Mouse (Mus musculus): Measurements from ENCODE around the gene Dcaf15. TPM values are rescaled to one million over a fixed set of nuclear protein-coding genes. Genes with fewer than 3 reads are reported as not detected.

Dcaf15 gene
- polyA plus RNA-seq, 1 experiment = 28.7 TPM

DNA sequence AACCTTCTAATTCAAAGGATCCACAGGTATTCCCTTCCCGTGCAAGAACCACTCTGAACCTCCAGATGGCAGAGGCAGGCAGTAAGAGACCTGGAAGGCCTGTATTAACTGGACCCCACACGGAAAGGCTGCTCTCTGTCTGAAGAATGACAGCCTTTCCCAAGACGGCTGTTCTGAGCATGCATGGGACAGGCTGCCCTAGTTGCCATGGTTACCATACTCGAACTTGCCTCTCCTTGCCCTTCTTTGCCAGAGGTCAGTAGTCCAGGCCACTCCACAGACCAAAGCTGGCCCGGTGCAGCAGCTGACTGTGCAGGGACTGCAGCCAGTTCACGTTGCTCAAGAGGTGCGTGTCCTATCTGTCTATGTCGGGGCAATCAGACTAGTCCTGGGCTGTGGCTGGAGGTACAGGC is 20.7 kb downstream of the Dcaf15 start:
- Histone ChIP-seq H3K36me3 (replicated peaks; ENCODE audit: low read length) (peaks cover 98% of the 10 kb centered on the region), H3K4me3 (replicated peaks) (no peak overlapping the region)
- TF ChIP-seq FLI1 (IDR thresholded peaks at IDR 0.05; ENCODE audit: low read length) (no peak), GATA1 (IDR thresholded peaks at IDR 0.05; ENCODE audit: borderline replicate concordance, low read length) (no peak)

DNA sequence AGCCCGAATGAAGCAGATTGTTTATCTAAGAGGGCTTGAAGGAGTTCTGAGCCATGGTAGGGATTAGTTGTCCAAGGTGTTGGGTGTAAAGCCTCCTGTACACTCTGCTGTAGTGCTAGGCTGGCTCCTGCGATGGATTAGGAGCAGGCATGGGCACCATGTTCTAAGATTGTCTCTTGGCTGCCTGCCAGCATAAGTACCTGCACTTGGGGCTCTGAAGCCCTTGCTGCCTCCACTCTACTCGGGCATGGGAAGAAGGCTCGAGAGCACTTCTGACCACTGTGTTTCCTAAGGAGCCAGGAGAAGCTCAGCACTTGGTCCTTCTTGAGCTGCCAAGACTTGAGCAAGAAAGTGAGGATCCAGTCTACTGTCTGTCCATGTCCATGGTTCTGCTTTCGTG is 25.4 kb downstream of the Dcaf15 start:
- Histone ChIP-seq H3K4me1 (peaks cover 31% of the 10 kb centered on the region), H3K9me3 (no peaks in the 10 kb centered on the region), H3K36me3 (replicated peaks; ENCODE audit: low read length) (peaks cover 96% of the 10 kb centered on the region), H3K4me3 (replicated peaks) (no peak overlapping the region), H3K27me3 (replicated peaks) (no peaks in the 10 kb centered on the region)
- TF ChIP-seq FLI1 (IDR thresholded peaks at IDR 0.05; ENCODE audit: low read length) (no peak), GATA1 (IDR thresholded peaks at IDR 0.05; ENCODE audit: borderline replicate concordance, low read length) (no peak)

More for the DNA sequence above, 20.7 kb downstream of the Dcaf15 start:
- H3K4me1 ChIP-seq = peaks cover 4% of the 10 kb centered on the region; the same call in 1 of the 2 replicates
- no peaks in the 10 kb centered on the region for H3K27me3 ChIP-seq (replicated peaks)
- no peaks in the 10 kb centered on the region for H3K9me3 ChIP-seq

DNA sequence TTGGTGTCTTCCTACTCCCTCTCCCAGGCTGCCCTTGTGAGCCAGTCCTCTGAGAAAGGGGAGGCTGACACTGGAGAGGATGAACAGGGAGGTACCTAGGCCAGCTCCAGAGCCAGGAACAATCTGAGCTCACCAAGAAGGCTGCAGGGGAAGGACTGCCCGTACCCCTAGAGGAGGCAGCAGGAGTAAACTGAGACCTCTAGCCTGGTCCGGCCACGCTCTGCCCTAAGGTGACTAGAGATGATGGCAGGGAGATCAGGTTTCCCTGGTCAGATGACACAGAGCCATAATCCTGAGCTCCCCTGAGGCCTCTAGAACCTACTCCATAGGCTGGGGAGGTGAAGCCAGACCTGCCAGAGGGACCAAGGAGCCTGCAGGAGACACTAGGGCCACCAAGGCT is 27.7 kb downstream of the Dcaf15 start:
- Histone ChIP-seq H3K4me1 (peaks cover 55% of the 10 kb centered on the region), H3K4me3 (replicated peaks) (no peak overlapping the region), H3K9me3 (no peaks in the 10 kb centered on the region), H3K36me3 (replicated peaks; ENCODE audit: low read length) (peaks cover 83% of the 10 kb centered on the region), H3K27me3 (replicated peaks) (no peaks in the 10 kb centered on the region)
- TF ChIP-seq GATA1 (IDR thresholded peaks at IDR 0.05; ENCODE audit: borderline replicate concordance, low read length) (no peak), FLI1 (IDR thresholded peaks at IDR 0.05; ENCODE audit: low read length) (no peak)

DNA sequence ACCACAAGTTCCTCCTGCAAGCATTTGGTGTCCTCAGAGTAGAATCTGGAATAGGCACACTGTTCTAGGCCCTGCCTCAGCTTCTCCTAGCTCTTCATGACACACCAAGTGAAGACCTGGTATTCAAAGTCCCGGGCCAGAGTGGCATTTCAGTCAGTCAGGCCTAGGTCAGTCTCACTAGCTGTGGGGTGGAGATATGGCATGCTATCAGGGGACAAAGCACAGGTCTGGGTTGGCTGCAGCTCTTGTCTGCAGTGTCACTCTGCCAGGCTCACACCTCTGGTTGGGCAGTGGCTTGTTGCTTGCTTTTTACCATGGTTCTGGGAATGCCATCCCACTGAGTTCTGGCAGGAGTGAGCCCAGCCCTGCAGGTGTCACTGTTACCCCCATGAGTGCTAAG is 28.2 kb downstream of the Dcaf15 start:
- Histone ChIP-seq H3K9me3 (no peaks in the 10 kb centered on the region), H3K27me3 (replicated peaks) (no peaks in the 10 kb centered on the region), H3K36me3 (replicated peaks; ENCODE audit: low read length) (peaks cover 80% of the 10 kb centered on the region), H3K4me3 (replicated peaks) (no peak overlapping the region), H3K4me1 (peaks cover 59% of the 10 kb centered on the region)
- no peak for TF ChIP-seq FLI1 (IDR thresholded peaks at IDR 0.05; ENCODE audit: low read length)

DNA sequence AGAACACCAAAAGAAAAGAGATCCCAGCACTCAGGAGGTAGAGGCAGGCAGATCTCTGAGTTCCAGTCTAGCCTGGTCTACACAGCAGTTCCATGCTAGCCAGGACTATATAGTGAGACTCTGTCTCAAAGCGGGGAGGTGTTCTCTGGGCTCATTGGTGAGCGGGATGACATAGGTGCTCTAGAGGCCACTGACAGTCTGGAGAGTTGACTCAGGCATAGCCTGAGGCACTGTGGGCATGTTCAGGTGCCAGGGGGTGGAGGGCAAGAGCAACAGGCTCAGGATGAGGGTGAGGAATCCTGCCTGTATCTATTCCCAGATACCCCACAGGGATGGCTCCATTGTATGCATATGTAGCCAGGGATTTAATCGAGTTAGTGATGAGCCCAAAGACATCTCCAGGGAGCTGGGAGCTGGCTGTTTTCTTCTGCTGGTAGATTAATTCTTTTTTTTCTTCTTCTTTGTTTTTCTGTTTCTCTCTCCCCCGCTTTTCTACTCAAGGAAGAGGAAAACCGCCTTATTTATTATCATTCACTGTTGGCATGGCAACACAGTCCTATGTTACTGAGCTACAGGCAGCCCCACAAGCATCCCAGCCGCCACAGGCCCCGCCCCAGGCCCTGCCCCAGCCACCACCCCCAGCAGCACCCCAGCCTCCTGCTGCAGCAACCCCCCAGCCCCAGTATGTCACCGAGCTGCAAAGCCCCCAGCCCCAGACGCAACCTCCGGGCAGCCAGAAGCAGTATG is 31.2 kb downstream of the Dcaf15 start:
- H3K27me3 ChIP-seq (replicated peaks) = no peaks in the 10 kb centered on the region
- TF ChIP-seq FLI1 (IDR thresholded peaks at IDR 0.05; ENCODE audit: low read length) (no peak), GATA1 (IDR thresholded peaks at IDR 0.05; ENCODE audit: borderline replicate concordance, low read length) (no peak)
- no peaks in the 10 kb centered on the region for H3K9me3 ChIP-seq
- H3K4me1 ChIP-seq = peaks cover 89% of the 10 kb centered on the region
- H3K4me3 ChIP-seq (replicated peaks) = no peak overlapping the region
- peaks cover 51% of the 10 kb centered on the region for H3K36me3 ChIP-seq (replicated peaks; ENCODE audit: low read length)

DNA sequence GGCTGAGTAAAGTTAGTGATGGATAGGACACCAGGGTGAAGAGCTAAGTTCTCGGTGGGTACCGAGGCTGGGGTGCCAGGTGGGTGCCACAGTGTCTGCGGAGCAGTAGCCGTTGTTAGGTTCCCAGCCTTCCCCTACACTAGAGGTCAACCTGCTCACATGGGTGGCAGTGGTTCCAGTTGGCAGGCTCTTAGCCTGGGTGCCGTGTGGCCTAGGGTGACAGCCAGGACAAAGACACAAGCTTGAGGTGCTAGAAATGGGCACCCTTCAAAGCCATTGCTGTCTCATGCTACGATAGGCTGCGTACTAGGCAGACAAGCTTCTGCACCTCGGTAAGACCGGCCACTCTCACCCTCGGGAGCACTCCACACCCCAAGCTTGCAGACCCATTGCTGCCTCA is 32.2 kb downstream of the Dcaf15 start:
- Histone ChIP-seq H3K4me3 (replicated peaks) (peak overlapping the region; percentile 14), H3K27me3 (replicated peaks) (no peaks in the 10 kb centered on the region), H3K9me3 (no peaks in the 10 kb centered on the region), H3K36me3 (replicated peaks; ENCODE audit: low read length) (peaks cover 42% of the 10 kb centered on the region), H3K4me1 (peaks cover 98% of the 10 kb centered on the region)
- TF ChIP-seq GATA1 (IDR thresholded peaks at IDR 0.05; ENCODE audit: borderline replicate concordance, low read length) (no peak), FLI1 (IDR thresholded peaks at IDR 0.05; ENCODE audit: low read length) (no peak)

DNA sequence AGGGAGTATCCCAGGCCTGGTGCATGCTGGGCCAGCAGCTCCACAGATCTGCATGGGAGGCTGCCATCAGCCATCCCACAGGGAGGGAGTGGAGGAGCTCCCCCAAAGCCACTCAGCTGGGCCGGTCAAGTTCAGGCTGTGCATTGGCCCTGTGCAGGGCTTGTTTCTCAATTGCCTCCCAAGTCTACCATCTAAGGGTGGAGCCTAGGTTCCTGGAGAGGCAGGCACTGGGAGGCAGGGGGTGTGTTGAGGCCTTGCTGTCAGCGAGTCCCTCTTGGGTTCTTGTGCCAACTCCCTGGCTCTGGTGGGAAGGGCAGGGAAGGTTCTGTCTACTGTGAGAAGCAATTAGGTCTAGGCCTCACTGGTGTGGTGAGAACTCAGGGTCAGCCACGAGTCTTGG is 32.6 kb downstream of the Dcaf15 start:
- H3K4me3 ChIP-seq (replicated peaks) = peak overlapping the region; percentile 2
- H3K36me3 ChIP-seq (replicated peaks; ENCODE audit: low read length) = peaks cover 38% of the 10 kb centered on the region
- H3K27me3 ChIP-seq (replicated peaks) = no peaks in the 10 kb centered on the region
- peaks cover 94% of the 10 kb centered on the region for H3K4me1 ChIP-seq
- H3K9me3 ChIP-seq = no peaks in the 10 kb centered on the region
- TF ChIP-seq GATA1 (IDR thresholded peaks at IDR 0.05; ENCODE audit: borderline replicate concordance, low read length) = no peak
- TF ChIP-seq FLI1 (IDR thresholded peaks at IDR 0.05; ENCODE audit: low read length) = no peak

DNA sequence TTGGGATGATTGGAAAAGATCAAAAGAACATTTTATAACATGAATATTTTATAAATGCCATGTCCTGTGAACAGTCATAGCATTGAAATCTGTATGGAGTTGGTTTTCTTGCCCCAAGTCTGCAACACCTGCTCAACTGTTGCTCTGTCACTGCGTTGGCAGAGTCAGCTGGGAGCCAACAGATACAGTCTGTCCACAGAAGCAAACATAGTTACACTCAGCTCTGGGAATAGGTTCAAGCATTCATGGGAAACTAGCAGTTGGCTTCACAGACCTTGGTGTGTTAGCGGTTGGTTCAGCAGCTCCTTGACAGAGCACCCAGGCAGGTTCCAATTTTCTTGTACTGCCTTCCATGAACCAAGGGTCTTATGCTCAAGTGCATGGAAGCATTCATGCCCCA is 33.9 kb downstream of the Dcaf15 start:
- no peaks in the 10 kb centered on the region for H3K27me3 ChIP-seq (replicated peaks)
- H3K4me1 ChIP-seq = peaks cover 82% of the 10 kb centered on the region
- H3K9me3 ChIP-seq = no peaks in the 10 kb centered on the region
- TF ChIP-seq FLI1 (IDR thresholded peaks at IDR 0.05; ENCODE audit: low read length) (no peak), GATA1 (IDR thresholded peaks at IDR 0.05; ENCODE audit: borderline replicate concordance, low read length) (no peak)
- peaks cover 26% of the 10 kb centered on the region for H3K36me3 ChIP-seq (replicated peaks; ENCODE audit: low read length)
- no peak overlapping the region for H3K4me3 ChIP-seq (replicated peaks)

DNA sequence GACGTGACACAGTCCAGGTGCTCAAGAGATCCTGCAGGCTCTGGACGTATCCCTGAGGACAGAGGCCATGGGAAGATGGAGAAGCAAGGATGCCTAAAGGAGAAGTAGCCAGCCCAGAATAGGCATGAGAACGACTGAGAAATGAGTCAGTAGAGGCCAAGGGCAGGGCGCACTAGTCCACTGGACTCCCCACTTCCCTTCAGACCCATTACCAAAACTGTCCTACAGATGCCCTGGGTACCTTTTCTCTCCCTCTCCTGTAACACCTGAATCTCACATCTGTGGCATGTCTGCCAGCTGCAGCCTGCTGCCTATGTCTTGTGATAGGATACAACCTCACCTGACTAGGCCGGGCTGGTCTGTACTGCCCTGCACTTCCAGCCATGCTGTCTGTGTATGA is 34.3 kb downstream of the Dcaf15 start:
- TF ChIP-seq GATA1 (IDR thresholded peaks at IDR 0.05; ENCODE audit: borderline replicate concordance, low read length) (no peak), FLI1 (IDR thresholded peaks at IDR 0.05; ENCODE audit: low read length) (no peak)
- peak overlapping the region; percentile 40 for H3K4me3 ChIP-seq (replicated peaks)
- no peaks in the 10 kb centered on the region for H3K27me3 ChIP-seq (replicated peaks)
- H3K36me3 ChIP-seq (replicated peaks; ENCODE audit: low read length) = peaks cover 22% of the 10 kb centered on the region
- H3K4me1 ChIP-seq = peaks cover 82% of the 10 kb centered on the region
- no peaks in the 10 kb centered on the region for H3K9me3 ChIP-seq

DNA sequence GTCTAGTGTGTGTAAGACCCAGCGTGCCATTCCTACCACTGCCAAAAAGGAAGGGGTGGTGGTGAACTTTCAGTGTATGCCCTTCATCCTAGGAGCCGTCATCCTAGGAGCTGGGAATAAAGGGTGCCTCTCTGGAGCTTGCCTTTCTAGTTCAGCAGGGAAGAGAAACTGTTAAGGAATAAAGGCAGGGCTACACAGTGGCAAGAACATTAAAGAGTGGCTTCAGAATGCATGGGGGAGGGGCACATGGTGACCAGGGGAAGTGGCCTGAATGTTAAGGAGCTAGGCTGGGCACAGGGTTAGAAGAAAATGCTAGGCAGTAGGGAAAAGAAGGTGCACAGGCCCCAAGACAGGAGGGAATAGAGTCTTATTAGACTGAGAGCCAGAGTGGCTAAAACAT is 34.8 kb downstream of the Dcaf15 start:
- peaks cover 82% of the 10 kb centered on the region for H3K4me1 ChIP-seq

More for the DNA sequence above, 34.8 kb downstream of the Dcaf15 start:
- Histone ChIP-seq H3K36me3 (replicated peaks; ENCODE audit: low read length) (peaks cover 17% of the 10 kb centered on the region), H3K9me3 (no peaks in the 10 kb centered on the region), H3K27me3 (replicated peaks) (no peaks in the 10 kb centered on the region), H3K4me3 (replicated peaks) (peak overlapping the region; percentile 40)
- no peak for TF ChIP-seq GATA1 (IDR thresholded peaks at IDR 0.05; ENCODE audit: borderline replicate concordance, low read length)
- TF ChIP-seq FLI1 (IDR thresholded peaks at IDR 0.05; ENCODE audit: low read length) = no peak
